Mouse (Mus musculus) ES-Bruce4 (cell line): ENCODE measurements at regions not wholly inside any gene's neighbourhood (a gene's known extent, or its start where the extent isn't known, plus 50 kb on each side); places are given as distances from the start of the nearest gene placed in this dataset.

Source experiments
- CTCF ChIP-seq: IDR thresholded peaks from one replicate; pipeline ENCODE4 v1.8.1; 2011; ENCODE audit warnings: low read depth, low read length
- EP300 ChIP-seq: IDR thresholded peaks from 2 replicates; pipeline ENCODE4 v1.6.1; 2011; ENCODE audit warnings: low read depth, low read length; ENCODE audit not compliant: insufficient read depth

GRCm38 (mm10) chr15:86689694-86690093 is 475.4 kb downstream of the Tbc1d22a start:
- TF ChIP-seq CTCF = no peak
- no peak for TF ChIP-seq EP300
